ENCODE assay signal across 1 mouse cellular context in genomic region chr1:182520938-182521500, GRCm38 (mm10).
TF ChIP-seq lines count a peak whose summit lies in the region.

No protein-coding gene starts in this region.

TF ChIP-seq in CH12.LX, 34 proteins besides CTCF, POLR2A, EP300 and RAD21 (continued from another document):
- TF ChIP-seq PAX5 (IDR thresholded peaks at IDR 0.05; ENCODE audit: low read length): no peak
- no peak for TF ChIP-seq ZNF384 (IDR thresholded peaks at IDR 0.05; ENCODE audit: low read depth, low read length)
- TF ChIP-seq IRF4 (IDR thresholded peaks at IDR 0.05; ENCODE audit: low read depth, low read length): no peak
- TF ChIP-seq TCF12 (IDR thresholded peaks at IDR 0.05; ENCODE audit: low read depth, low read length): no peak
- TF ChIP-seq UBTF (IDR thresholded peaks at IDR 0.05; ENCODE audit: low read depth, low read length): no peak
- TF ChIP-seq GABPA (IDR thresholded peaks at IDR 0.05; ENCODE audit: insufficient replicate concordance, low read depth, low read length): no peak
- TF ChIP-seq TBP (conservative IDR thresholded peaks at IDR 0.05; ENCODE audit: low read depth, low read length): no peak
- no peak for TF ChIP-seq BHLHE40 (IDR thresholded peaks at IDR 0.05; ENCODE audit: low read depth, low read length)
